Mouse (Mus musculus): ENCODE measurements around the gene Colq. TPM values are rescaled to one million over a fixed set of nuclear protein-coding genes. Genes with fewer than 3 reads are reported as not detected.

Gene Colq
- polyA plus RNA-seq, 1 experiment: 2.4 TPM

- Histone ChIP-seq H3K4me1 (ENCODE audit: control insufficient read depth, insufficient read depth, low read length) (no peaks in the 10 kb centered on the region; the same call in 1 of the 2 replicates), H3K27ac (ENCODE audit: control insufficient read depth, insufficient read depth, low read depth, low read length, poor library complexity) (no peak overlapping the region), H3K4me3 (replicated peaks; ENCODE audit: control insufficient read depth, low read depth, low read length) (no peak overlapping the region)
- TF ChIP-seq CTCF (IDR thresholded peaks at IDR 0.05; ENCODE audit: control insufficient read depth, insufficient read depth, low read length) (no peak), POLR2A (IDR thresholded peaks at IDR 0.05; ENCODE audit: borderline replicate concordance, control insufficient read depth, low read depth, low read length) (no peak)
- WGBS: 79% methylated on average over 8 of the region's 8 CpGs
Measured at GRCm38 (mm10) chr14:31586451-31586850, 4.7 kb downstream of the Colq start.

- Histone ChIP-seq H3K4me1 (ENCODE audit: control insufficient read depth, insufficient read depth, low read length) (no peaks in the 10 kb centered on the region; the same call in 1 of the 2 replicates), H3K27ac (ENCODE audit: control insufficient read depth, insufficient read depth, low read depth, low read length, poor library complexity) (no peak overlapping the region), H3K4me3 (replicated peaks; ENCODE audit: control insufficient read depth, low read depth, low read length) (no peak overlapping the region)
- TF ChIP-seq POLR2A (IDR thresholded peaks at IDR 0.05; ENCODE audit: borderline replicate concordance, control insufficient read depth, low read depth, low read length) (no peak), CTCF (IDR thresholded peaks at IDR 0.05; ENCODE audit: control insufficient read depth, insufficient read depth, low read length) (no peak)
- WGBS: 31% methylated on average over 9 of the region's 9 CpGs
Measured at GRCm38 (mm10) chr14:31583082-31583481, 8.1 kb downstream of the Colq start.

GRCm38 (mm10) chr14:31577966-31578735 lies 13.0 kb downstream of the Colq start:
- TF ChIP-seq POLR2A (IDR thresholded peaks at IDR 0.05; ENCODE audit: borderline replicate concordance, control insufficient read depth, low read depth, low read length) (no peak), CTCF (IDR thresholded peaks at IDR 0.05; ENCODE audit: control insufficient read depth, insufficient read depth, low read length) (no peak)
- Histone ChIP-seq H3K4me3 (replicated peaks; ENCODE audit: control insufficient read depth, low read depth, low read length) (no peak overlapping the region), H3K27ac (ENCODE audit: control insufficient read depth, insufficient read depth, low read depth, low read length, poor library complexity) (no peak overlapping the region), H3K4me1 (ENCODE audit: control insufficient read depth, insufficient read depth, low read length) (peaks cover 2% of the 10 kb centered on the region)
- 69% methylated on average over 9 of the region's 9 CpGs for WGBS

GRCm38 (mm10) chr14:31576846-31577697 lies 14.1 kb downstream of the Colq start:
- no peak overlapping the region; the same call in 1 of the 2 replicates for H3K27ac ChIP-seq (ENCODE audit: control insufficient read depth, insufficient read depth, low read depth, low read length, poor library complexity)
- WGBS: 13% methylated on average over 10 of the region's 10 CpGs
- no peak for TF ChIP-seq CTCF (IDR thresholded peaks at IDR 0.05; ENCODE audit: control insufficient read depth, insufficient read depth, low read length)
- no peak for TF ChIP-seq POLR2A (IDR thresholded peaks at IDR 0.05; ENCODE audit: borderline replicate concordance, control insufficient read depth, low read depth, low read length)
- H3K4me3 ChIP-seq (replicated peaks; ENCODE audit: control insufficient read depth, low read depth, low read length): peak overlapping the region; percentile 5
- peaks cover 2% of the 10 kb centered on the region for H3K4me1 ChIP-seq (ENCODE audit: control insufficient read depth, insufficient read depth, low read length)

- Histone ChIP-seq H3K4me1 (ENCODE audit: control insufficient read depth, insufficient read depth, low read length) (peaks cover 2% of the 10 kb centered on the region), H3K4me3 (replicated peaks; ENCODE audit: control insufficient read depth, low read depth, low read length) (no peak overlapping the region), H3K27ac (ENCODE audit: control insufficient read depth, insufficient read depth, low read depth, low read length, poor library complexity) (no peak overlapping the region)
- 74% methylated on average over 9 of the region's 9 CpGs for whole genome bisulfite sequencing
- no peak for TF ChIP-seq POLR2A (IDR thresholded peaks at IDR 0.05; ENCODE audit: borderline replicate concordance, control insufficient read depth, low read depth, low read length)
- TF ChIP-seq CTCF (IDR thresholded peaks at IDR 0.05; ENCODE audit: control insufficient read depth, insufficient read depth, low read length): no peak
Measured at GRCm38 (mm10) chr14:31575866-31576265, 15.3 kb downstream of the Colq start.

GRCm38 (mm10) chr14:31574903-31575665 lies 16.1 kb downstream of the Colq start:
- H3K4me1 ChIP-seq (ENCODE audit: control insufficient read depth, insufficient read depth, low read length): peaks cover 2% of the 10 kb centered on the region
- TF ChIP-seq POLR2A (IDR thresholded peaks at IDR 0.05; ENCODE audit: borderline replicate concordance, control insufficient read depth, low read depth, low read length) (no peak), CTCF (IDR thresholded peaks at IDR 0.05; ENCODE audit: control insufficient read depth, insufficient read depth, low read length) (no peak)
- H3K4me3 ChIP-seq (replicated peaks; ENCODE audit: control insufficient read depth, low read depth, low read length): no peak overlapping the region
- H3K27ac ChIP-seq (ENCODE audit: control insufficient read depth, insufficient read depth, low read depth, low read length, poor library complexity): no peak overlapping the region
- WGBS: 71% methylated on average over 18 of the region's 18 CpGs

GRCm38 (mm10) chr14:31572561-31573175 lies 18.5 kb downstream of the Colq start:
- TF ChIP-seq POLR2A (IDR thresholded peaks at IDR 0.05; ENCODE audit: borderline replicate concordance, control insufficient read depth, low read depth, low read length) (no peak), CTCF (IDR thresholded peaks at IDR 0.05; ENCODE audit: control insufficient read depth, insufficient read depth, low read length) (no peak)
- no peak overlapping the region for H3K27ac ChIP-seq (ENCODE audit: control insufficient read depth, insufficient read depth, low read depth, low read length, poor library complexity)
- peaks cover 3% of the 10 kb centered on the region for H3K4me1 ChIP-seq (ENCODE audit: control insufficient read depth, insufficient read depth, low read length)
- no peak overlapping the region for H3K4me3 ChIP-seq (replicated peaks; ENCODE audit: control insufficient read depth, low read depth, low read length)
- WGBS: 51% methylated on average over 9 of the region's 9 CpGs
